Mouse (Mus musculus): ENCODE measurements around the gene Cped1. TPM values are rescaled to one million over a fixed set of nuclear protein-coding genes. Genes with fewer than 3 reads are reported as not detected.

Cped1 gene
- polyA plus RNA-seq, 1 experiment from 2014 or later, result 23.0 TPM

DNA sequence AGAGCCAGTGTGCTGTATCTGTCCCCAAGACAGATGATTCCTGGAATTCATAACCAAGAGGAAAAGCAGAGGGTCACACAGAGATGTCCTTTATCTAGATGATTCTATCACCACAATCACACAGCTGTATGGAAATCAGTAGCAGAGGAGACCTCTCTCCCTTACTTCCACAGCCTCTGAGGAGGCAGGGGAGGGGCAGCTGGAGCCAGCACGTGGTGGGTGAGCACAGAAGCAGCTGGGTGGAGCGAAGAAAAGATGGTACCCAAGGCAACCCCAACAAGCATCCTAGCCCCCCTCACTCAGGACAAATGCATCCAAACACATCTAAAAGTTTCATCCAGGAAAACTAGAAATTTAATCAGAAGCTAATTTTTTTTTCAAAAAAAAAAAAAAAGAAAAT lies 182.7 kb downstream of the Cped1 start:
- Histone ChIP-seq H3K36me3 (ENCODE audit: insufficient read depth, low read length) (no peaks in the 10 kb centered on the region), H3K4me2 (ENCODE audit: low read length) (no peak overlapping the region), H3K27me3 (ENCODE audit: insufficient read depth, low read length) (no peaks in the 10 kb centered on the region), H3K27ac (no peak overlapping the region), H3K9me3 (replicated peaks; ENCODE audit: low read length) (no peaks in the 10 kb centered on the region), H3K4me3 (replicated peaks; ENCODE audit: low read depth, low read length) (no peak overlapping the region), H3K9ac (ENCODE audit: low read depth, low read length) (no peak overlapping the region), H3K4me1 (replicated peaks; ENCODE audit: insufficient read depth, low read length) (no peaks in the 10 kb centered on the region)
- ATAC-seq (replicated peaks; ENCODE audit: low FRiP score, low read depth) (no peak), DNase-seq (ENCODE audit: low spot score) (no peak)
- no peak for TF ChIP-seq CTCF (IDR thresholded peaks at IDR 0.05; ENCODE audit: low read depth)
- WGBS, result 82% methylated on average over 2 of the region's 2 CpGs

DNA sequence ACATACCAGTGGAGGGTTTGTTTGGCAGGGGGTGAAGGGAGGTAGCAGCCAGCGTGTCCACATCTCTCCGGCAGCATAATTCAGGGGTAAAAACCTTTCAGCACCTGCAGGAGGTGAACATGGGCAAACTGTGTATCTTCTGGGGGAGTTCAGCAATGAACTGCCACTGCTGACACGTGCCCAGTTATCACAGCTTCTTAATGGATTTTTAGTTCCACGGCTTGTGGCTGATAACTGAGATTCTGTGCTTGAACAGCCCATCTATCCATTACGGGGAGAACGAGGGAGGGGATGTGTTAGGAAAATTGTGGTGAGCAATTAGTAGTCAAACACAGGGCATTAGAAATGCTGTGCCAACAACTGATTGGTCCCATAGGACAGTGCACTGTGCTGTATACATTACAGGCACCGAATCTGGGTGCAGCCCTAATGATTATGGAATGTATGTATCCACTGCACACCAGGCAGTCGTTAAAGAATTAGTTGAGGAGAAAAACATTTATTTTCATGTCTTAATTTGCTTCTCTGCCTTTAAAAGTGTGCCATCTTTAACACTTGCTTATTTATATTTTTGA lies 193.1 kb downstream of the Cped1 start:
- no peak for ATAC-seq (replicated peaks; ENCODE audit: low FRiP score, low read depth)

GRCm38 (mm10) chr6:22180316-22180715 lies 194.6 kb downstream of the Cped1 start:
- no peak overlapping the region for H3K4me3 ChIP-seq (replicated peaks; ENCODE audit: low read depth, low read length)
- TF ChIP-seq CTCF (IDR thresholded peaks at IDR 0.05; ENCODE audit: low read depth), result no peak
- H3K4me1 ChIP-seq (replicated peaks; ENCODE audit: insufficient read depth, low read length), result no peaks in the 10 kb centered on the region
- H3K27ac ChIP-seq, result no peak overlapping the region
- H3K36me3 ChIP-seq (ENCODE audit: insufficient read depth, low read length), result no peaks in the 10 kb centered on the region
- DNase-seq (ENCODE audit: low spot score), result peak; percentile 31
- WGBS, result 81% methylated on average over 10 of the region's 10 CpGs
- no peak overlapping the region for H3K9ac ChIP-seq (ENCODE audit: low read depth, low read length)
- no peak for ATAC-seq (replicated peaks; ENCODE audit: low FRiP score, low read depth)
- no peaks in the 10 kb centered on the region for H3K27me3 ChIP-seq (ENCODE audit: insufficient read depth, low read length)
- H3K9me3 ChIP-seq (replicated peaks; ENCODE audit: low read length), result no peaks in the 10 kb centered on the region
- no peak overlapping the region for H3K4me2 ChIP-seq (ENCODE audit: low read length)

More for the DNA sequence above, 193.1 kb downstream of the Cped1 start:
- Histone ChIP-seq H3K27ac (no peak overlapping the region), H3K4me1 (replicated peaks; ENCODE audit: insufficient read depth, low read length) (no peaks in the 10 kb centered on the region), H3K9me3 (replicated peaks; ENCODE audit: low read length) (no peaks in the 10 kb centered on the region), H3K27me3 (ENCODE audit: insufficient read depth, low read length) (no peaks in the 10 kb centered on the region), H3K4me3 (replicated peaks; ENCODE audit: low read depth, low read length) (no peak overlapping the region), H3K9ac (ENCODE audit: low read depth, low read length) (no peak overlapping the region), H3K36me3 (ENCODE audit: insufficient read depth, low read length) (no peaks in the 10 kb centered on the region), H3K4me2 (ENCODE audit: low read length) (no peak overlapping the region)
- no peak for TF ChIP-seq CTCF (IDR thresholded peaks at IDR 0.05; ENCODE audit: low read depth)
- DNase-seq (ENCODE audit: low spot score), result no peak
- whole genome bisulfite sequencing, result 82% methylated on average over 8 of the region's 8 CpGs

DNA sequence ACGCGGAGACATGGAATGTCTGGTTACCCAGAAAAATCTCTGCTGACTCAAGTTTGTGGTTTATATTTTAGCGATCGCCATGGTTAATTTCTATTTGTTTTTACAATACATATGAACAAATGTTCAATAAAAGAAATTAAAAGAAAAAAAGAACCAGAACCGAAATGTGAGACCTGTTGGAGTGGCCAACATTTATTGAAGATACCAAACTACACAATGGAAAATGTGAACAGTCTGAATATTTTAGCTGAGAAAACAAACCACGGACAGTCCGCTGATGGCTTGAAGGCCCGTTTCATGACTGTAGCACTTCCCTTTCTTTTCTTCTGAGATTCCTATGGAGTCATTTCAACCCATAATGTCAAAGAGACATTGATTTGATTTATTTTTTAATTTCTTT lies 201.3 kb downstream of the Cped1 start:
- Histone ChIP-seq H3K9me3 (replicated peaks; ENCODE audit: low read length) (no peaks in the 10 kb centered on the region), H3K4me3 (replicated peaks; ENCODE audit: low read depth, low read length) (no peak overlapping the region), H3K4me2 (ENCODE audit: low read length) (no peak overlapping the region), H3K4me1 (replicated peaks; ENCODE audit: insufficient read depth, low read length) (no peaks in the 10 kb centered on the region), H3K27me3 (ENCODE audit: insufficient read depth, low read length) (no peaks in the 10 kb centered on the region), H3K27ac (no peak overlapping the region), H3K9ac (ENCODE audit: low read depth, low read length) (no peak overlapping the region), H3K36me3 (ENCODE audit: insufficient read depth, low read length) (no peaks in the 10 kb centered on the region)
- WGBS, result 86% methylated on average over 8 of the region's 8 CpGs
- no peak for ATAC-seq (replicated peaks; ENCODE audit: low FRiP score, low read depth)
- TF ChIP-seq CTCF (IDR thresholded peaks at IDR 0.05; ENCODE audit: low read depth), result no peak
- no peak for DNase-seq (ENCODE audit: low spot score)

- H3K4me2 ChIP-seq (ENCODE audit: low read length), result peak overlapping the region; percentile 16; the same call in 1 of the 2 replicates
- no peak for ATAC-seq (replicated peaks; ENCODE audit: low FRiP score, low read depth)
- H3K4me3 ChIP-seq (replicated peaks; ENCODE audit: low read depth, low read length), result no peak overlapping the region
- H3K4me1 ChIP-seq (replicated peaks; ENCODE audit: insufficient read depth, low read length), result no peaks in the 10 kb centered on the region
- H3K27ac ChIP-seq, result no peak overlapping the region
- H3K9ac ChIP-seq (ENCODE audit: low read depth, low read length), result no peak overlapping the region
- H3K36me3 ChIP-seq (ENCODE audit: insufficient read depth, low read length), result no peaks in the 10 kb centered on the region
- no peak for TF ChIP-seq CTCF (IDR thresholded peaks at IDR 0.05; ENCODE audit: low read depth)
- DNase-seq (ENCODE audit: low spot score), result peak; percentile 46
- 66% methylated on average over 24 of the region's 24 CpGs for WGBS
- H3K9me3 ChIP-seq (replicated peaks; ENCODE audit: low read length), result no peaks in the 10 kb centered on the region
- H3K27me3 ChIP-seq (ENCODE audit: insufficient read depth, low read length), result no peaks in the 10 kb centered on the region
Observed at GRCm38 (mm10) chr6:22189346-22190335, 203.9 kb downstream of the Cped1 start.

DNA sequence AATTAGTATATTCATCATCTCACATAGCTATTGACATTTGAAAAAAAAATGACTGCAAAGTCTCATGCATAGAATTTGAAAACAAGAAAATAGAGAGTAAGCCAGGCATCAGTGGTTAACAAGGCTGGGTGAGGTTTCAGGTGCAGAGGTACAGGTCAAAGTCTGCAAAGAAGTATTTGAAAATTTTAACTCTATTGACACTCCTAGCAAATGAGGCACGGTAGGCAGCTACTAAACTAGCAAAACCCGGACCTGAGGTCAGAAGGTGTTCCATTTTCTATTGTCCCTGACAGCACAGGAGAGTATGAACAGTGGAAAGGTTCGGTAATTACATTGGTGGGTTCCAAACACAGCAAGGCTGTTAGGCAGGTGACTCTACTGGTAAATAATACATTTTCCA lies 212.9 kb downstream of the Cped1 start:
- no peak for TF ChIP-seq CTCF (IDR thresholded peaks at IDR 0.05; ENCODE audit: low read depth)
- H3K9ac ChIP-seq (ENCODE audit: low read depth, low read length), result no peak overlapping the region
- H3K4me1 ChIP-seq (replicated peaks; ENCODE audit: insufficient read depth, low read length), result no peaks in the 10 kb centered on the region
- 75% methylated on average over 3 of the region's 3 CpGs for WGBS
- DNase-seq (ENCODE audit: low spot score) (no peak), ATAC-seq (replicated peaks; ENCODE audit: low FRiP score, low read depth) (no peak)
- H3K9me3 ChIP-seq (replicated peaks; ENCODE audit: low read length), result no peaks in the 10 kb centered on the region
- no peak overlapping the region for H3K4me3 ChIP-seq (replicated peaks; ENCODE audit: low read depth, low read length)
- no peak overlapping the region for H3K27ac ChIP-seq
- H3K4me2 ChIP-seq (ENCODE audit: low read length), result no peak overlapping the region
- H3K27me3 ChIP-seq (ENCODE audit: insufficient read depth, low read length), result no peaks in the 10 kb centered on the region
- no peaks in the 10 kb centered on the region for H3K36me3 ChIP-seq (ENCODE audit: insufficient read depth, low read length)

Data from kidney, postnatal 0 days (tissue).